Mouse (Mus musculus) heart, embryonic 12.5 days (tissue): Measurements from ENCODE around the gene Gba2. TPM values are rescaled to one million over a fixed set of nuclear protein-coding genes. Genes with fewer than 3 reads are reported as not detected.

Source experiments
- ATAC-seq: fragments of 200-750 bp; cut with Nextera tagmentation; 2 replicates; pipeline ENCODE4 v1.8.0; 2017; ENCODE audit warnings: moderate TSS enrichment, moderate library complexity; ENCODE audit not compliant: insufficient number of reproducible peaks, low FRiP score
- H3K27ac ChIP-seq: fragments of 300-500 bp; sonication (generic); 2 replicates; pipeline ENCODE4 v1.5.1; 2016; ENCODE audit warnings: mild to moderate bottlenecking, moderate library complexity; ENCODE audit not compliant: poor library complexity, severe bottlenecking
- H3K27me3 ChIP-seq: fragments of 300-500 bp; sonication (generic); replicated peaks from 2 replicates; pipeline ENCODE4 v1.6.1; 2016; ENCODE audit warnings: mild to moderate bottlenecking, moderate library complexity
- H3K36me3 ChIP-seq: fragments of 300-500 bp; sonication (generic); 2 replicates; pipeline ENCODE4 v1.6.1; 2016; ENCODE audit warnings: mild to moderate bottlenecking, moderate library complexity
- H3K4me1 ChIP-seq: fragments of 300-500 bp; sonication (generic); replicated peaks from 2 replicates; pipeline ENCODE4 v1.6.1; 2016; ENCODE audit warnings: mild to moderate bottlenecking
- H3K4me2 ChIP-seq: fragments of 300-500 bp; sonication (generic); 2 replicates; pipeline ENCODE4 v1.6.1; 2016; ENCODE audit warnings: mild to moderate bottlenecking, moderate library complexity
- H3K4me3 ChIP-seq: fragments of 300-500 bp; sonication (generic); 2 replicates; pipeline ENCODE4 v1.5.1; 2016; ENCODE audit warnings: mild to moderate bottlenecking
- H3K9ac ChIP-seq: fragments of 300-500 bp; sonication (generic); 2 replicates; pipeline ENCODE4 v1.6.1; 2016; ENCODE audit warnings: mild to moderate bottlenecking, moderate library complexity
- H3K9me3 ChIP-seq: fragments of 300-500 bp; sonication (generic); replicated peaks from 2 replicates; pipeline ENCODE4 v1.6.1; 2016; ENCODE audit warnings: mild to moderate bottlenecking, moderate library complexity
- WGBS: fragments of 180-500 bp; shearing (Covaris S2); methylation state at CpG from one replicate; pipeline ENCODE4 v1.1.7; 2016; 5-methylcytosine and 5-hydroxymethylcytosine counted together
- polyA plus RNA-seq: library from polyadenylated mRNA; unstranded; fragments of >200 nt; fragmentation: Nextera tagmentation; extraction: Ambion mirVana; gene quantifications from 2 replicates; pipeline ENCODE4 v1.2.1, GENCODE M21; 2016

Gba2 gene
- polyA plus RNA-seq, 1 experiment from 2014 or later = 25.8 TPM

GRCm38 (mm10) chr4:43561997-43562768 is 16.5 kb downstream of the Gba2 start, which contains the start of the genes Creb3 and Tln1:
Creb3 (plus strand) TSS chr4:43562332.
Tln1 (minus strand) TSS chr4:43562691.
- under 1% methylated on average over 62 of the region's 62 CpGs for WGBS
- Histone ChIP-seq H3K27ac (peak within 1 kb of the TSS; percentile 100), H3K9ac (peak within 1 kb of the TSS; percentile 99), H3K27me3 (no peaks in the 10 kb centered on the region), H3K4me3 (peak within 1 kb of the TSS; percentile 85), H3K36me3 (peaks cover 37% of the 10 kb centered on the region), H3K4me1 (peaks cover 53% of the 10 kb centered on the region), H3K9me3 (no peaks in the 10 kb centered on the region), H3K4me2 (peak within 1 kb of the TSS; percentile 92)
- ATAC-seq = peak; percentile 91

GRCm38 (mm10) chr4:43561436-43561996 is 17.2 kb downstream of the Gba2 start:
- H3K4me1 ChIP-seq = peaks cover 57% of the 10 kb centered on the region
- H3K27ac ChIP-seq = peak overlapping the region; percentile 100
- peak overlapping the region; percentile 99 for H3K9ac ChIP-seq
- WGBS = 2% methylated on average over 16 of the region's 16 CpGs
- peak overlapping the region; percentile 92 for H3K4me2 ChIP-seq
- peak overlapping the region; percentile 85 for H3K4me3 ChIP-seq
- ATAC-seq = 0 out of 2 replicates have a peak, but pooled peaks have one; percentile 7
- H3K27me3 ChIP-seq = no peaks in the 10 kb centered on the region
- no peaks in the 10 kb centered on the region for H3K9me3 ChIP-seq
- peaks cover 35% of the 10 kb centered on the region for H3K36me3 ChIP-seq

- peak overlapping the region; percentile 100 for H3K27ac ChIP-seq
- peak overlapping the region; percentile 92 for H3K4me2 ChIP-seq
- 7% methylated on average over 2 of the region's 2 CpGs for WGBS
- peaks cover 57% of the 10 kb centered on the region for H3K4me1 ChIP-seq
- H3K4me3 ChIP-seq = peak overlapping the region; percentile 85
- no peaks in the 10 kb centered on the region for H3K9me3 ChIP-seq
- peak overlapping the region; percentile 99 for H3K9ac ChIP-seq
- ATAC-seq = no peak
- no peaks in the 10 kb centered on the region for H3K27me3 ChIP-seq
- peaks cover 35% of the 10 kb centered on the region for H3K36me3 ChIP-seq
Observed at GRCm38 (mm10) chr4:43560976-43561375, 17.7 kb downstream of the Gba2 start.

- Histone ChIP-seq H3K4me1 (peaks cover 57% of the 10 kb centered on the region), H3K4me2 (peak overlapping the region; percentile 92), H3K36me3 (peaks cover 35% of the 10 kb centered on the region), H3K4me3 (peak overlapping the region; percentile 85), H3K9ac (peak overlapping the region; percentile 99), H3K27ac (peak overlapping the region; percentile 100), H3K9me3 (no peaks in the 10 kb centered on the region), H3K27me3 (no peaks in the 10 kb centered on the region)
- ATAC-seq = no peak
- WGBS = 2% methylated on average over 6 of the region's 6 CpGs
Observed at GRCm38 (mm10) chr4:43560243-43560611, 18.4 kb downstream of the Gba2 start.

GRCm38 (mm10) chr4:43559519-43560242 is 19.0 kb downstream of the Gba2 start:
- Histone ChIP-seq H3K9me3 (no peaks in the 10 kb centered on the region), H3K27me3 (no peaks in the 10 kb centered on the region), H3K4me3 (peak overlapping the region; percentile 85), H3K36me3 (peaks cover 35% of the 10 kb centered on the region), H3K4me2 (peak overlapping the region; percentile 92), H3K27ac (peak overlapping the region; percentile 100), H3K4me1 (peaks cover 57% of the 10 kb centered on the region), H3K9ac (peak overlapping the region; percentile 99)
- ATAC-seq = no peak
- WGBS = 53% methylated on average over 13 of the region's 13 CpGs

GRCm38 (mm10) chr4:43558631-43559356 is 19.9 kb downstream of the Gba2 start:
- peaks cover 52% of the 10 kb centered on the region for H3K4me1 ChIP-seq

GRCm38 (mm10) chr4:43558028-43558630 is 20.5 kb downstream of the Gba2 start:
- H3K27ac ChIP-seq = peak overlapping the region; percentile 100
- WGBS = 1% methylated on average over 5 of the region's 5 CpGs
- H3K4me1 ChIP-seq = peaks cover 46% of the 10 kb centered on the region
- peak overlapping the region; percentile 72 for H3K9ac ChIP-seq
- H3K27me3 ChIP-seq = no peaks in the 10 kb centered on the region
- ATAC-seq = no peak; the same call in 1 of the 2 replicates
- H3K36me3 ChIP-seq = peaks cover 43% of the 10 kb centered on the region
- H3K4me3 ChIP-seq = peak overlapping the region; percentile 35
- H3K9me3 ChIP-seq = no peaks in the 10 kb centered on the region
- peak overlapping the region; percentile 92 for H3K4me2 ChIP-seq

More at GRCm38 (mm10) chr4:43558631-43559356, 19.9 kb downstream of the Gba2 start:
- no peaks in the 10 kb centered on the region for H3K9me3 ChIP-seq
- H3K4me2 ChIP-seq = peak overlapping the region; percentile 92
- ATAC-seq = peak; percentile 34; the same call in 1 of the 2 replicates
- H3K9ac ChIP-seq = peak overlapping the region; percentile 72
- H3K36me3 ChIP-seq = peaks cover 38% of the 10 kb centered on the region
- WGBS = 12% methylated on average over 13 of the region's 13 CpGs
- peak overlapping the region; percentile 35 for H3K4me3 ChIP-seq
- peak overlapping the region; percentile 100 for H3K27ac ChIP-seq
- no peaks in the 10 kb centered on the region for H3K27me3 ChIP-seq

- Histone ChIP-seq H3K9me3 (peaks cover 7% of the 10 kb centered on the region; the same call in 1 of the 2 replicates), H3K4me1 (peaks cover 42% of the 10 kb centered on the region), H3K36me3 (peaks cover 65% of the 10 kb centered on the region), H3K27me3 (no peaks in the 10 kb centered on the region), H3K4me2 (no peak overlapping the region), H3K27ac (no peak overlapping the region), H3K9ac (no peak overlapping the region), H3K4me3 (no peak overlapping the region)
- no peak for ATAC-seq
- WGBS = 94% methylated on average over 7 of the region's 7 CpGs
Observed at GRCm38 (mm10) chr4:43555926-43556325, 22.7 kb downstream of the Gba2 start.

GRCm38 (mm10) chr4:43553891-43554290 is 24.8 kb downstream of the Gba2 start:
- no peak overlapping the region for H3K27ac ChIP-seq
- no peaks in the 10 kb centered on the region for H3K27me3 ChIP-seq
- H3K9me3 ChIP-seq = peaks cover 7% of the 10 kb centered on the region; the same call in 1 of the 2 replicates
- no peak overlapping the region for H3K9ac ChIP-seq
- ATAC-seq = no peak
- H3K4me1 ChIP-seq = peaks cover 21% of the 10 kb centered on the region
- peaks cover 83% of the 10 kb centered on the region for H3K36me3 ChIP-seq
- no peak overlapping the region for H3K4me2 ChIP-seq
- no peak overlapping the region for H3K4me3 ChIP-seq

GRCm38 (mm10) chr4:43552437-43552836 is 26.2 kb downstream of the Gba2 start:
- Histone ChIP-seq H3K4me1 (peaks cover 7% of the 10 kb centered on the region), H3K9me3 (peaks cover 7% of the 10 kb centered on the region; the same call in 1 of the 2 replicates), H3K9ac (no peak overlapping the region), H3K27ac (no peak overlapping the region), H3K27me3 (no peaks in the 10 kb centered on the region), H3K36me3 (peaks cover 97% of the 10 kb centered on the region), H3K4me3 (no peak overlapping the region), H3K4me2 (no peak overlapping the region)
- ATAC-seq = no peak
- WGBS = 95% methylated on average over 5 of the region's 5 CpGs
